Mouse (Mus musculus): ENCODE data around the gene Armh2. TPM values are rescaled to one million over a fixed set of nuclear protein-coding genes. Genes with fewer than 3 reads are reported as not detected.

Armh2 gene
- polyA plus RNA-seq (2015; fragmentation: Nextera tagmentation; extraction: Ambion mirVana): not detected in 2 replicates

- H3K27ac ChIP-seq (replicated peaks): no peak within 1 kb of the TSS
- no peak within 1 kb of the TSS for H3K4me3 ChIP-seq (replicated peaks)
- no peak within 1 kb of the TSS for H3K4me2 ChIP-seq
- H3K4me1 ChIP-seq: no peaks in the 10 kb centered on the region
- no peaks in the 10 kb centered on the region for H3K36me3 ChIP-seq
- H3K9ac ChIP-seq (replicated peaks): no peak within 1 kb of the TSS
- H3K9me3 ChIP-seq (replicated peaks): no peaks in the 10 kb centered on the region
- WGBS: 64% methylated on average over 10 of the region's 10 CpGs
- ATAC-seq (ENCODE audit: low FRiP score): no peak
- no peaks in the 10 kb centered on the region for H3K27me3 ChIP-seq (replicated peaks)
Measured at GRCm38 (mm10) chr13:24741028-24741427, at the start of gene Armh2. Gene Armh2 (plus strand): TSS chr13:24741232.

DNA sequence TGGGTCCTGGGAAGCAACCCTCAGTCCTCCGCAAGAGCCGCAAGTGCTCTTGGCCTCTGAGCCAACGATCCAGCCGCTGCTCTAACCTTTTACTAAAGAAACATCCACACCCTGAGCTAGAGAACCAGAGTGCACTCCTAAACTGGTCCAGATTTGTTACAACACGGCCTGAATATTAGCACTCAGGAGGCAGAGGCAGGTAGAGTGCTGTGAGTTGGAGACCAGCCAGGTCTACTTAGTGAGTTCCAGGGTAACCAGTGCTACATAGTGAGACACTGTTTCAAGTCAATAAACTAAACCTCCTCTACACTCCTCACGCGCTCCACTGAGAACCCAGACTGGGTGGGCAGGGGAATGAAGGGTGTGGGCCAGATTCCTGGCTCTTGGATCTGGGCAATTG is 47.7 kb upstream of the Armh2 start:
- Histone ChIP-seq H3K9me3 (replicated peaks) (no peaks in the 10 kb centered on the region), H3K9ac (replicated peaks) (no peak overlapping the region), H3K4me1 (no peaks in the 10 kb centered on the region), H3K27me3 (replicated peaks) (no peaks in the 10 kb centered on the region), H3K4me2 (no peak overlapping the region), H3K36me3 (peaks cover 37% of the 10 kb centered on the region), H3K27ac (replicated peaks) (no peak overlapping the region), H3K4me3 (replicated peaks) (no peak overlapping the region)
- 90% methylated on average over 7 of the region's 7 CpGs for WGBS
- no peak for ATAC-seq (ENCODE audit: low FRiP score)

GRCm38 (mm10) chr13:24698746-24699145 is 42.3 kb upstream of the Armh2 start:
- H3K36me3 ChIP-seq: peaks cover 60% of the 10 kb centered on the region
- 92% methylated on average over 4 of the region's 4 CpGs for WGBS
- no peaks in the 10 kb centered on the region for H3K27me3 ChIP-seq (replicated peaks)
- no peak overlapping the region for H3K4me2 ChIP-seq
- no peak for ATAC-seq (ENCODE audit: low FRiP score)
- no peaks in the 10 kb centered on the region for H3K9me3 ChIP-seq (replicated peaks)
- H3K4me1 ChIP-seq: no peaks in the 10 kb centered on the region
- H3K27ac ChIP-seq (replicated peaks): no peak overlapping the region
- no peak overlapping the region for H3K9ac ChIP-seq (replicated peaks)
- H3K4me3 ChIP-seq (replicated peaks): no peak overlapping the region

- H3K4me1 ChIP-seq: no peaks in the 10 kb centered on the region
- peaks cover 43% of the 10 kb centered on the region for H3K36me3 ChIP-seq
- no peak overlapping the region for H3K9ac ChIP-seq (replicated peaks)
- no peak overlapping the region for H3K4me2 ChIP-seq
- H3K27ac ChIP-seq (replicated peaks): no peak overlapping the region
- 89% methylated on average over 5 of the region's 5 CpGs for WGBS
- no peaks in the 10 kb centered on the region for H3K27me3 ChIP-seq (replicated peaks)
- no peak overlapping the region for H3K4me3 ChIP-seq (replicated peaks)
- no peak for ATAC-seq (ENCODE audit: low FRiP score)
- no peaks in the 10 kb centered on the region for H3K9me3 ChIP-seq (replicated peaks)
Measured at GRCm38 (mm10) chr13:24702128-24702527, 38.9 kb upstream of the Armh2 start.

GRCm38 (mm10) chr13:24709656-24710396 is 31.2 kb upstream of the Armh2 start:
- no peak overlapping the region for H3K9ac ChIP-seq (replicated peaks)
- H3K36me3 ChIP-seq: peaks cover 24% of the 10 kb centered on the region
- peaks cover 5% of the 10 kb centered on the region; the same call in 1 of the 2 replicates for H3K4me1 ChIP-seq
- no peak overlapping the region for H3K4me3 ChIP-seq (replicated peaks)
- no peaks in the 10 kb centered on the region for H3K9me3 ChIP-seq (replicated peaks)
- no peak overlapping the region for H3K4me2 ChIP-seq
- no peaks in the 10 kb centered on the region for H3K27me3 ChIP-seq (replicated peaks)
- 66% methylated on average over 12 of the region's 12 CpGs for WGBS
- ATAC-seq (ENCODE audit: low FRiP score): no peak
- H3K27ac ChIP-seq (replicated peaks): no peak overlapping the region

GRCm38 (mm10) chr13:24710968-24711367 is 30.1 kb upstream of the Armh2 start:
- H3K9ac ChIP-seq (replicated peaks): no peak overlapping the region
- WGBS: 48% methylated on average over 7 of the region's 7 CpGs
- H3K4me3 ChIP-seq (replicated peaks): no peak overlapping the region
- H3K9me3 ChIP-seq (replicated peaks): no peaks in the 10 kb centered on the region
- peaks cover 26% of the 10 kb centered on the region for H3K36me3 ChIP-seq
- no peak overlapping the region for H3K4me2 ChIP-seq
- no peak overlapping the region for H3K27ac ChIP-seq (replicated peaks)
- H3K4me1 ChIP-seq: peaks cover 5% of the 10 kb centered on the region; the same call in 1 of the 2 replicates
- no peaks in the 10 kb centered on the region for H3K27me3 ChIP-seq (replicated peaks)
- no peak for ATAC-seq (ENCODE audit: low FRiP score)

DNA sequence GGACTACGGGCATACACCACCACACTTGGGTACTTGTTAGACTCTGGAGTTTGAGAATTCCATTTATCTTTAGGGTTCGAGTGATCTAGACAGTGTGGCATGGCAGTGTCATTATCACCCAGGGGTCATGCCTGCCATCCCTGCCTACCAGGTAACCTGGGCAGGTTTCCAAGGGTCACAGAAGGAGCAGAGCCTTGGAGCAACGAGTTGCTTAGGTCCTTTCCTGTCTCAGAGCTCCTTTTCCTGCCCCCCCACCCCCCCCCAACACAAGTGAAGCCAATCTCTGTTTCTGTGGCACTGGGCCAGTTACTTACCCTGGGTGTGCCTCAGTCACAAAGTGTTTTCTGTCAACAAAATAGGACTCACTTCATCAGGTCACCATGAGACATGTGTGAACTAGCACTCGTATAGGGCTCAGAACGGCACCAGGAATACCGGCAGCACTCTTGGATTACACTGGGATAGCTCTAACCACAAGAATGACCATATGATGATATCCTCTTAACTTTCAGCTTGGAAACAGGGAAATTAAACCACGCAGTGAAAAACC is 28.4 kb upstream of the Armh2 start:
- Histone ChIP-seq H3K4me3 (replicated peaks) (no peak overlapping the region), H3K27me3 (replicated peaks) (no peaks in the 10 kb centered on the region), H3K4me1 (peaks cover 5% of the 10 kb centered on the region; the same call in 1 of the 2 replicates), H3K36me3 (peaks cover 38% of the 10 kb centered on the region), H3K9me3 (replicated peaks) (no peaks in the 10 kb centered on the region), H3K9ac (replicated peaks) (no peak overlapping the region), H3K27ac (replicated peaks) (no peak overlapping the region), H3K4me2 (no peak overlapping the region)
- WGBS: 83% methylated on average over 7 of the region's 7 CpGs
- no peak for ATAC-seq (ENCODE audit: low FRiP score)

DNA sequence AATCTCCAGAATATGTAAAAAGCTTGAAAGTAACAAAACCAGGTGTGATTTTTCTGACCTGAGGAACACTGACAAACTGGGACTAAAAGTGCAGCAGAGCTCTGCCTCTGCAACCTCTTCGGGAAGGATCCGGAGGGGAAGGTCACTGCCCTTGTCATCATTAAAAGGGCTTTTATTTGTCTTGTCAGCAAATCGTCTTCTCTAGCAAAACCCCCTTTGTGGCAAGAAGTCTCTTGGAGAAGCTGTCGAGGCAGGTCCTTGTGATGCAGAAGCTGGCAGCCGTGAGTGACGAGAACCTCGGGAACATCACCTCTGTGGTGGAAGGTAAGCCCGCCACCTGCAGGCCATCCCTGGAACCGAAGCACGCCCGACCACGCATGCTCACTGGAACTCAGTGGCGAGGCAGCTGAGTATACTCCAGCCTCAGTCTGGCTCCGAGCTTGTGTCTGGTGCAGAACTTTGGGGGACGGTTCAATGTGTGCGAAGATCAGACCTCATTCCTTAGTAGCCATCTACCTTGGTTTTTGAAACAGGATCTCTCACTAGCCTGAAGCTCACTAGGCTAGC is 27.5 kb upstream of the Armh2 start:
- Histone ChIP-seq H3K36me3 (peaks cover 46% of the 10 kb centered on the region), H3K9me3 (replicated peaks) (no peaks in the 10 kb centered on the region), H3K27me3 (replicated peaks) (no peaks in the 10 kb centered on the region), H3K27ac (replicated peaks) (no peak overlapping the region), H3K9ac (replicated peaks) (no peak overlapping the region), H3K4me3 (replicated peaks) (no peak overlapping the region), H3K4me2 (peak overlapping the region; percentile 42), H3K4me1 (peaks cover 5% of the 10 kb centered on the region; the same call in 1 of the 2 replicates)
- peak; percentile 92 for ATAC-seq (ENCODE audit: low FRiP score)
- WGBS: 9% methylated on average over 16 of the region's 16 CpGs

GRCm38 (mm10) chr13:24714360-24714885 is 26.6 kb upstream of the Armh2 start:
- Histone ChIP-seq H3K4me1 (peaks cover 5% of the 10 kb centered on the region; the same call in 1 of the 2 replicates), H3K9ac (replicated peaks) (no peak overlapping the region), H3K9me3 (replicated peaks) (no peaks in the 10 kb centered on the region), H3K4me2 (no peak overlapping the region), H3K36me3 (peaks cover 52% of the 10 kb centered on the region), H3K27me3 (replicated peaks) (no peaks in the 10 kb centered on the region), H3K27ac (replicated peaks) (no peak overlapping the region), H3K4me3 (replicated peaks) (no peak overlapping the region)
- ATAC-seq (ENCODE audit: low FRiP score): no peak
- WGBS: 72% methylated on average over 9 of the region's 9 CpGs

DNA sequence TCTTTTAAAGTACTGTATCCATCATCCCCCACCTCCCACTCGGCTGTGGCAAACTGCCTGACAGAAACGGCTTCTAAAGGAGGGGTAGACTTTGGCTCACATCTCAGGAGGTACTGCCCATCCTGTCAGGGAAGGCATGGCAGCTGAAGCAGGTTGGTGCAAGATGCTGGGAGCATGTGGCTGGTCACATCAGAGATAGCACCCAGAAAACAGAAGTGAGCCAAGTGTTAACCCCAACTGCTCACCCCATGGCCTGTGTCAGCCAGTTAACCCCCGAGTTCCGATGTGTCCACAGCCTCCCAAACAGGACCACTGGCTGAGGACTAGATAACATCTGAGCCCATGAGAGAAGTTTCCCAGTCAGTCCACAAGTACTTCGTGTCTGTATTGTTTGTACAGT is 25.4 kb upstream of the Armh2 start:
- no peak overlapping the region for H3K27ac ChIP-seq (replicated peaks)
- 61% methylated on average over 5 of the region's 5 CpGs for WGBS
- H3K4me3 ChIP-seq (replicated peaks): no peak overlapping the region
- peaks cover 45% of the 10 kb centered on the region for H3K36me3 ChIP-seq
- H3K4me1 ChIP-seq: peaks cover 5% of the 10 kb centered on the region; the same call in 1 of the 2 replicates
- H3K4me2 ChIP-seq: no peak overlapping the region
- no peak for ATAC-seq (ENCODE audit: low FRiP score)
- no peaks in the 10 kb centered on the region for H3K9me3 ChIP-seq (replicated peaks)
- H3K27me3 ChIP-seq (replicated peaks): no peaks in the 10 kb centered on the region
- no peak overlapping the region for H3K9ac ChIP-seq (replicated peaks)

- 79% methylated on average over 9 of the region's 9 CpGs for WGBS
- Histone ChIP-seq H3K27me3 (replicated peaks) (no peaks in the 10 kb centered on the region), H3K4me1 (peaks cover 5% of the 10 kb centered on the region; the same call in 1 of the 2 replicates), H3K4me3 (replicated peaks) (no peak overlapping the region), H3K36me3 (peaks cover 41% of the 10 kb centered on the region), H3K9ac (replicated peaks) (no peak overlapping the region), H3K9me3 (replicated peaks) (no peaks in the 10 kb centered on the region), H3K27ac (replicated peaks) (no peak overlapping the region), H3K4me2 (no peak overlapping the region)
- no peak for ATAC-seq (ENCODE audit: low FRiP score)
Measured at GRCm38 (mm10) chr13:24716441-24716840, 24.6 kb upstream of the Armh2 start.

DNA sequence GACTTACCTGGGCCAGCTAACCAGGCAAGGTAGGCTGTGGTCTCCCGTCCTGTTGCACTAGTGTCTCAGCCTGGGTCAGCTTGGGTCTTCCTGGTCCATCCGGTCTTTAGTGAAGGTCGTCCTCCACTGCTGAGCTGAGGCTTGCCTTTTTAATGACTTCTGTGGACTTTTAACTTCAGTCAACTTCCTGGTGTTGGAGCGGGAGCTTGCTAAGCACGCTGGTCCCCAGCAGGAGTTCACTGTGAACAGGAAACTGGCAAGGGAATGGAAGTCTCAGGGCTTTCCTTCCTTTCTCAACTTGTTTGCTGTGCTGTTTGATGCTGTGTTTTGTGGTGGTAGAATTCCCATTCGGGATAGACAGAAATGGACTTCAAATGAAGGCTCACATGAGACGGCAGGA is 23.4 kb upstream of the Armh2 start:
- H3K9ac ChIP-seq (replicated peaks): no peak overlapping the region
- 87% methylated on average over 7 of the region's 7 CpGs for WGBS
- H3K36me3 ChIP-seq: peaks cover 43% of the 10 kb centered on the region
- peaks cover 5% of the 10 kb centered on the region; the same call in 1 of the 2 replicates for H3K4me1 ChIP-seq
- H3K27ac ChIP-seq (replicated peaks): no peak overlapping the region
- no peaks in the 10 kb centered on the region for H3K9me3 ChIP-seq (replicated peaks)
- no peaks in the 10 kb centered on the region for H3K27me3 ChIP-seq (replicated peaks)
- no peak for ATAC-seq (ENCODE audit: low FRiP score)
- H3K4me3 ChIP-seq (replicated peaks): no peak overlapping the region
- H3K4me2 ChIP-seq: no peak overlapping the region
